Mouse (Mus musculus): Measurements from ENCODE around the gene BC028528.

- TF ChIP-seq CTCF (IDR thresholded peaks at IDR 0.05; ENCODE audit: borderline replicate concordance, insufficient read depth, low read length): no peak
- no peak for TF ChIP-seq POLR2A (IDR thresholded peaks at IDR 0.05; ENCODE audit: low read depth, low read length)
Measured at GRCm38 (mm10) chr3:95928261-95928657, 36.5 kb upstream of the BC028528 start.

All from embryonic fibroblast, embryonic 13.5 days (primary cell).